Mouse (Mus musculus): ENCODE measurements around the gene Olfr330. TPM values are rescaled to one million over a fixed set of nuclear protein-coding genes. Genes with fewer than 3 reads are reported as not detected.
"Not testable (repeated sequence)": the region's sequence is repeated elsewhere in the genome, so short reads cannot be mapped to it uniquely, and the experiment has no call there.

The Olfr330 gene
- not detected in 2 replicates for polyA plus RNA-seq (2012; ENCODE audit: insufficient read depth, insufficient read length, missing spikeins)

GRCm38 (mm10) chr11:58534736-58535135 lies at the start of gene Olfr330:
Olfr330 (minus strand) TSS chr11:58534836.
- H3K4me3 ChIP-seq (ENCODE audit: insufficient read depth, low read length); H3K4me1 ChIP-seq (ENCODE audit: control insufficient read depth, insufficient read depth, low read length); H3K27ac ChIP-seq (ENCODE audit: insufficient read depth, low read depth, low read length): not testable (repeated sequence)

GRCm38 (mm10) chr11:58578636-58579035 lies 44.0 kb upstream of the Olfr330 start:
- no peaks in the 10 kb centered on the region for H3K4me1 ChIP-seq (ENCODE audit: control insufficient read depth, insufficient read depth, low read length)
- no peak overlapping the region for H3K27ac ChIP-seq (ENCODE audit: insufficient read depth, low read depth, low read length)
- TF ChIP-seq CTCF (IDR thresholded peaks at IDR 0.05; ENCODE audit: low read depth, low read length) (no peak), POLR2A (IDR thresholded peaks at IDR 0.05; ENCODE audit: borderline replicate concordance, low read depth, low read length) (no peak)
- H3K4me3 ChIP-seq (ENCODE audit: insufficient read depth, low read length), result no peak overlapping the region

- no peak for TF ChIP-seq CTCF (IDR thresholded peaks at IDR 0.05; ENCODE audit: low read depth, low read length)
- no peak for TF ChIP-seq POLR2A (IDR thresholded peaks at IDR 0.05; ENCODE audit: borderline replicate concordance, low read depth, low read length)
- H3K4me3 ChIP-seq (ENCODE audit: insufficient read depth, low read length), result no peak within 1 kb of the TSS
- no peaks in the 10 kb centered on the region for H3K4me1 ChIP-seq (ENCODE audit: control insufficient read depth, insufficient read depth, low read length)
- H3K27ac ChIP-seq (ENCODE audit: insufficient read depth, low read depth, low read length), result no peak within 1 kb of the TSS
Measured at GRCm38 (mm10) chr11:58577430-58577829, 42.8 kb upstream of the Olfr330 start, which contains the start of gene Olfr325. Olfr325 (plus strand) TSS chr11:58577730.

- Histone ChIP-seq H3K4me1 (ENCODE audit: control insufficient read depth, insufficient read depth, low read length) (no peaks in the 10 kb centered on the region), H3K27ac (ENCODE audit: insufficient read depth, low read depth, low read length) (no peak within 1 kb of the TSS), H3K4me3 (ENCODE audit: insufficient read depth, low read length) (no peak within 1 kb of the TSS)
- no peak for TF ChIP-seq POLR2A (IDR thresholded peaks at IDR 0.05; ENCODE audit: borderline replicate concordance, low read depth, low read length)
- no peak for TF ChIP-seq CTCF (IDR thresholded peaks at IDR 0.05; ENCODE audit: low read depth, low read length)
Measured at GRCm38 (mm10) chr11:58570405-58570804, 35.8 kb upstream of the Olfr330 start, which contains the start of gene Olfr224. Olfr224 (minus strand) TSS chr11:58570553.

- TF ChIP-seq POLR2A (IDR thresholded peaks at IDR 0.05; ENCODE audit: borderline replicate concordance, low read depth, low read length) (no peak), CTCF (IDR thresholded peaks at IDR 0.05; ENCODE audit: low read depth, low read length) (no peak)
- Histone ChIP-seq H3K4me1 (ENCODE audit: control insufficient read depth, insufficient read depth, low read length) (no peaks in the 10 kb centered on the region), H3K4me3 (ENCODE audit: insufficient read depth, low read length) (no peak within 1 kb of the TSS), H3K27ac (ENCODE audit: insufficient read depth, low read depth, low read length) (no peak within 1 kb of the TSS)
Measured at GRCm38 (mm10) chr11:58555536-58555935, 20.9 kb upstream of the Olfr330 start, which contains the start of gene Olfr328. Olfr328 (minus strand) TSS chr11:58555636.

GRCm38 (mm10) chr11:58546322-58546721 lies 11.7 kb upstream of the Olfr330 start, which contains the start of gene Olfr329-ps:
Olfr329-ps (minus strand) TSS chr11:58546422.
- Histone ChIP-seq H3K4me3 (ENCODE audit: insufficient read depth, low read length) (no peak within 1 kb of the TSS), H3K27ac (ENCODE audit: insufficient read depth, low read depth, low read length) (no peak within 1 kb of the TSS), H3K4me1 (ENCODE audit: control insufficient read depth, insufficient read depth, low read length) (no peaks in the 10 kb centered on the region)
- TF ChIP-seq POLR2A (IDR thresholded peaks at IDR 0.05; ENCODE audit: borderline replicate concordance, low read depth, low read length), result no peak
- no peak for TF ChIP-seq CTCF (IDR thresholded peaks at IDR 0.05; ENCODE audit: low read depth, low read length)

GRCm38 (mm10) chr11:58519756-58520155 lies 14.9 kb downstream of the Olfr330 start:
- not testable (repeated sequence) for H3K27ac ChIP-seq (ENCODE audit: insufficient read depth, low read depth, low read length)

DNA sequence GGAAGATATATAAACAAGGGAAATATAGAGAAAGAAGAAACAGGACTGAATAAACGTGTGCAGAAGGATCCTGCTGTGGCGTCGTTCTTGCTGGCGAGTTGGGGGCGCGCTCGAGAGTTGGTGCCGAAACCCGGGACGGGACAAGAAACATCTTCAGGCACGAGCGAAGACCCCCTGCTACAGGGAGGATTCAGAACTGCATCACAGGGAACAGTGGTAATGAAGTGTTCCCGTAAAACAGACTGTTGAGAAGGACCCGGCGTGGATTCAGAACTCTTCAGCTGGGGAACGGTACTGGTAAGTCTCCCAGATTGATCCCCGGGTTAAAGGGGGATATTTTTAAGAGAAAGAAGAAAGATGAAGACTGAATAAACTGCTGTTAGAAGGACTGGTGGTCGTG lies 15.7 kb downstream of the Olfr330 start:
- not testable (repeated sequence) for H3K27ac ChIP-seq (ENCODE audit: insufficient read depth, low read depth, low read length); H3K4me1 ChIP-seq (ENCODE audit: control insufficient read depth, insufficient read depth, low read length); H3K4me3 ChIP-seq (ENCODE audit: insufficient read depth, low read length)

More at GRCm38 (mm10) chr11:58519756-58520155, 14.9 kb downstream of the Olfr330 start:
- not testable (repeated sequence) for H3K4me1 ChIP-seq (ENCODE audit: control insufficient read depth, insufficient read depth, low read length); H3K4me3 ChIP-seq (ENCODE audit: insufficient read depth, low read length)

DNA sequence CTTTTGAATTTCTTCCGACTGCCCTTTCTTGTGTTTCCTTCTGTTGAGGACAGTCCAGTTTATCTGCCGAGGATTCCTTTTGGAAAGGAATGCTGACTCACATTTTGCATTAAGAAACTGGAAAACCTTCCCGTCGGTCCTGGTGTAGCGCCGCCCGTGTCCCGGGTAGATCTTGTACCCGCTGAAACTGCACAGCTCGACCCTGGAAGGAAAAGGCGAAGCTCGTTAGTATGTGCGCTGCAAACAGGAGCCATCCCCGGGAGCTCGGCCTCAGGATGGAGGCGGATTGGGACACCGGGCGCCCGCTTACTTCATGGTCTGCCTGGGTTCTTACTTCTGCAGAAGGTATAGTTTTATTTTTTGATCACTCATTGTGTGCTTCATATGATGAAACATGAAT lies 25.6 kb downstream of the Olfr330 start:
- not testable (repeated sequence) for H3K27ac ChIP-seq (ENCODE audit: insufficient read depth, low read depth, low read length); H3K4me3 ChIP-seq (ENCODE audit: insufficient read depth, low read length); H3K4me1 ChIP-seq (ENCODE audit: control insufficient read depth, insufficient read depth, low read length)

DNA sequence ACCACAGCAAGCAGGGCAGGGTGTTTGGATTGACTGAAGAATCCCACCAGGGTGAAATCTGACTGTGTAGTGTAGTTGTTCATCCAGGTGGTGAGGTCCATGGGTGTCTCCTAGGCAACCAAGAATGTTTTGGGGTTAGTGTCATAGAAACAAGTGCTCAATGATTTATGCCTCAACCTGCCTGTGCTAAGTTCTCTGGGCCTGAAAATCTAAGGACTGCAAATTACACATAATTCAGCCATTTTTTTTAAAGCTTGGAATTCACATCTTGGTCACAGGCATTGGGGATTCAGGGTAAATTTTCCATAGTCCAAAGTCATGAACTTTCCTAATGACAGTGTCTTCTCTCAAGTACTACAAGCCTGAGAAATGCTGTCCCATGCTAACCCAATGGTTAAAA lies 32.2 kb downstream of the Olfr330 start, which contains the start of gene Olfr331:
Gene Olfr331 (minus strand): TSS at position 101 of the 400 bp plus-strand sequence.
- H3K4me3 ChIP-seq (ENCODE audit: insufficient read depth, low read length); H3K27ac ChIP-seq (ENCODE audit: insufficient read depth, low read depth, low read length); H3K4me1 ChIP-seq (ENCODE audit: control insufficient read depth, insufficient read depth, low read length): not testable (repeated sequence)

GRCm38 (mm10) chr11:58499290-58499689 lies 35.3 kb downstream of the Olfr330 start:
- H3K4me1 ChIP-seq (ENCODE audit: control insufficient read depth, insufficient read depth, low read length), result no peaks in the 10 kb centered on the region
- H3K4me3 ChIP-seq (ENCODE audit: insufficient read depth, low read length), result no peak overlapping the region
- H3K27ac ChIP-seq (ENCODE audit: insufficient read depth, low read depth, low read length), result no peak overlapping the region
- TF ChIP-seq POLR2A (IDR thresholded peaks at IDR 0.05; ENCODE audit: borderline replicate concordance, low read depth, low read length), result no peak
- TF ChIP-seq CTCF (IDR thresholded peaks at IDR 0.05; ENCODE audit: low read depth, low read length), result no peak
